Mouse (Mus musculus): Measurements from ENCODE around the gene Usp49. TPM values are rescaled to one million over a fixed set of nuclear protein-coding genes. Genes with fewer than 3 reads are reported as not detected.
"Not testable (repeated sequence)": the region's sequence is repeated elsewhere in the genome, so short reads cannot be mapped to it uniquely, and the experiment has no call there.

Usp49 gene
- polyA plus RNA-seq, 1 experiment from 2014 or later = 1.2 TPM

DNA sequence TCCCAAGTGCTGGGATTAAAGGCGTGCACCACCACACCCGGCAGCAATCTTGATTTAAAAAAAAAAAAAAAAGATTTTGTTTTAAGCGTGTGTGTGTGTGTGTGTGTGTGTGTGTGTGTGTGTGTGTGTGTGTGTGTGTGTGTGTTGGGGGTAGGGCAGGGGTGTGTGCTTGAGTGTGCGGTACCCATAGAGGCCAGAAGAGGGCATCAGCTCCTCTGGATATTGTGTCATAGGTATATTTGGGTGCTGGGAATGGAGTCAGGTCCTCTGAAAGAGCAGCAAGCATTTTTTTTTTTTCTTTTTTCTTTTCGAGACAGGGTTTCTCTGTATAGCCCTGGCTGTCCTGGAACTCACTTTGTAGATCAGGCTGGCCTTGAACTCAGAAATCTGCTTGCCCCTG lies 5.9 kb upstream of the Usp49 start:
- not testable (repeated sequence) for H3K9me3 ChIP-seq (ENCODE audit: low read length); H3K27ac ChIP-seq (ENCODE audit: low read depth); H3K27me3 ChIP-seq (ENCODE audit: insufficient read depth, low read length); H3K4me3 ChIP-seq (ENCODE audit: low read depth, low read length); DNase-seq; H3K9ac ChIP-seq (replicated peaks); ATAC-seq; H3K4me2 ChIP-seq (ENCODE audit: low read depth, low read length)
- TF ChIP-seq CTCF (IDR thresholded peaks at IDR 0.05; ENCODE audit: low read depth) = 0 out of 2 replicates have a peak, but pooled peaks have one; percentile 3
- peaks cover 11% of the 10 kb centered on the region for H3K4me1 ChIP-seq (ENCODE audit: insufficient read depth)
- 96% methylated on average over 4 of the region's 5 CpGs for WGBS (ENCODE audit: insufficient replicate concordance)
- H3K36me3 ChIP-seq (replicated peaks; ENCODE audit: insufficient read depth, low read length) = peaks cover 45% of the 10 kb centered on the region

DNA sequence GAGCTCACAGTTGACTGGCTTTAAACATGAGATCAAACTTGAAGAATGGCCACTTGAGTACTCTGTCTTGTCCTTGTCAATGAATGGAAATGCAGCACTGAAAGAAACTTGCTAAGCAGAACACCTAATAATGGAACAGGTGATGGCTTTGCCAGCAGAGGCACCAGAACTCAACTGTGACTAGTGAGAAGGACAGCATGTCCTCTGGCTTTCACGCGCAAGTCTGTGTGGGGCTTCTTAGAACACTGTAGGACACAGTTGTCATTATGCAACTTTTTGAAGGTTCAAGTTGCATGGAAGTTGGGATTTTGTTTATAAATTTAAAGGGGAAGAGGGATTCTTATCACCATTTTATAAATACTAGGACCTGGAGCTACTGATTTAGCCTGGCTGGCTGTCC lies 5.4 kb upstream of the Usp49 start:
- H3K27me3 ChIP-seq (ENCODE audit: insufficient read depth, low read length) = no peaks in the 10 kb centered on the region
- TF ChIP-seq CTCF (IDR thresholded peaks at IDR 0.05; ENCODE audit: low read depth) (no peak), EP300 (IDR thresholded peaks at IDR 0.05; ENCODE audit: low read depth) (no peak)
- DNase-seq (no peak), ATAC-seq (no peak)
- no peak overlapping the region for H3K4me2 ChIP-seq (ENCODE audit: low read depth, low read length)
- no peaks in the 10 kb centered on the region for H3K9me3 ChIP-seq (ENCODE audit: low read length)
- H3K36me3 ChIP-seq (replicated peaks; ENCODE audit: insufficient read depth, low read length) = peaks cover 40% of the 10 kb centered on the region
- H3K9ac ChIP-seq (replicated peaks) = no peak overlapping the region
- 94% methylated on average over 2 of the region's 2 CpGs for WGBS (ENCODE audit: insufficient replicate concordance)
- H3K4me3 ChIP-seq (ENCODE audit: low read depth, low read length) = no peak overlapping the region
- H3K4me1 ChIP-seq (ENCODE audit: insufficient read depth) = peaks cover 13% of the 10 kb centered on the region
- H3K27ac ChIP-seq (ENCODE audit: low read depth) = no peak overlapping the region

DNA sequence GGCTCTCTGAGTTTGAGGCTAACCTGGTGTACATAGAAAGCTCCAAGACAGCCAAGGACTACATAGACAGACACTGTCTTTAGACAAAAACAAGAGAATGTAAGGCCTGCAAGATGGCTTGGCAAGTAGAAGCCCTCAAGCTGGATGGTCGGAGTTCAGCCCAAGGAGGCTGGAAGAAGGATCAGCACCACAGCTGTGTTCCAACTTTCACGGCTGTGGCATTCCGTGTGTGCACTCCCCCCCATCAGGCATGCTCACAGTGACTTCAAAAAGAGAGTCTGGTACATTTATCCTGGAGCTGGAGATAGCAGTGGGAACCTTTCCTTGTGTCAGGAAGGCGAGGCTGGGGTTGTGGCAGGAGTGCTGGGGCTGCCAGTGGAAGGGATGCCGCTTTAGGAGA lies 4.5 kb upstream of the Usp49 start:
- Histone ChIP-seq H3K4me2 (ENCODE audit: low read depth, low read length) (no peak overlapping the region), H3K9ac (replicated peaks) (no peak overlapping the region), H3K4me1 (ENCODE audit: insufficient read depth) (peaks cover 22% of the 10 kb centered on the region), H3K4me3 (ENCODE audit: low read depth, low read length) (no peak overlapping the region), H3K36me3 (replicated peaks; ENCODE audit: insufficient read depth, low read length) (peaks cover 37% of the 10 kb centered on the region), H3K9me3 (ENCODE audit: low read length) (no peaks in the 10 kb centered on the region), H3K27ac (ENCODE audit: low read depth) (no peak overlapping the region), H3K27me3 (ENCODE audit: insufficient read depth, low read length) (no peaks in the 10 kb centered on the region)
- WGBS (ENCODE audit: insufficient replicate concordance) = 87% methylated on average over 5 of the region's 5 CpGs
- DNase-seq = no peak
- ATAC-seq = no peak
- no peak for TF ChIP-seq CTCF (IDR thresholded peaks at IDR 0.05; ENCODE audit: low read depth)
- no peak for TF ChIP-seq EP300 (IDR thresholded peaks at IDR 0.05; ENCODE audit: low read depth)

DNA sequence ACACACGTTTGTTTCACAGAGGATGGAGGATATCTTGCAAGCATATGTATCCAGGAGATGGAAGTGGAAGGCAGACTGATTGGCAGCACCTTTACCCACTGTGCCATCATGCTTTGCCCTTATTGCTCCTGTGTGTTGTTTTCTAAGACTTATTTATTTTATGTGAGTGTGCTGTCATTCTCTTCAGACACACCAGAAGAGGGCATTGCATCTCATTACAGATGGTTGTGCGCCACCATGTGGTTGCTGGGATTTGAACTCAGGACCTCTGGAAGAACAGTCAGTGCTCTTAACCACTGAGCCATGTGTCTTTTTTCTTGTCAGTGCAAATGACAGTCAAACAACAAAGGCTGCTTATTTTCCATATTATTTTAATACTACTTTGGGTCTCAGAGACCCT lies 2.7 kb upstream of the Usp49 start:
- 72% methylated on average over 2 of the region's 2 CpGs for WGBS (ENCODE audit: insufficient replicate concordance)
- Histone ChIP-seq H3K36me3 (replicated peaks; ENCODE audit: insufficient read depth, low read length) (peaks cover 30% of the 10 kb centered on the region), H3K4me1 (ENCODE audit: insufficient read depth) (peaks cover 23% of the 10 kb centered on the region), H3K9me3 (ENCODE audit: low read length) (no peaks in the 10 kb centered on the region), H3K27me3 (ENCODE audit: insufficient read depth, low read length) (no peaks in the 10 kb centered on the region), H3K27ac (ENCODE audit: low read depth) (peak overlapping the region; percentile 98), H3K4me3 (ENCODE audit: low read depth, low read length) (peak overlapping the region; percentile 95), H3K4me2 (ENCODE audit: low read depth, low read length) (peak overlapping the region; percentile 100), H3K9ac (replicated peaks) (no peak overlapping the region; the same call in 1 of the 2 replicates)
- TF ChIP-seq EP300 (IDR thresholded peaks at IDR 0.05; ENCODE audit: low read depth) (no peak), CTCF (IDR thresholded peaks at IDR 0.05; ENCODE audit: low read depth) (peak; percentile 62)
- ATAC-seq (no peak), DNase-seq (no peak)

DNA sequence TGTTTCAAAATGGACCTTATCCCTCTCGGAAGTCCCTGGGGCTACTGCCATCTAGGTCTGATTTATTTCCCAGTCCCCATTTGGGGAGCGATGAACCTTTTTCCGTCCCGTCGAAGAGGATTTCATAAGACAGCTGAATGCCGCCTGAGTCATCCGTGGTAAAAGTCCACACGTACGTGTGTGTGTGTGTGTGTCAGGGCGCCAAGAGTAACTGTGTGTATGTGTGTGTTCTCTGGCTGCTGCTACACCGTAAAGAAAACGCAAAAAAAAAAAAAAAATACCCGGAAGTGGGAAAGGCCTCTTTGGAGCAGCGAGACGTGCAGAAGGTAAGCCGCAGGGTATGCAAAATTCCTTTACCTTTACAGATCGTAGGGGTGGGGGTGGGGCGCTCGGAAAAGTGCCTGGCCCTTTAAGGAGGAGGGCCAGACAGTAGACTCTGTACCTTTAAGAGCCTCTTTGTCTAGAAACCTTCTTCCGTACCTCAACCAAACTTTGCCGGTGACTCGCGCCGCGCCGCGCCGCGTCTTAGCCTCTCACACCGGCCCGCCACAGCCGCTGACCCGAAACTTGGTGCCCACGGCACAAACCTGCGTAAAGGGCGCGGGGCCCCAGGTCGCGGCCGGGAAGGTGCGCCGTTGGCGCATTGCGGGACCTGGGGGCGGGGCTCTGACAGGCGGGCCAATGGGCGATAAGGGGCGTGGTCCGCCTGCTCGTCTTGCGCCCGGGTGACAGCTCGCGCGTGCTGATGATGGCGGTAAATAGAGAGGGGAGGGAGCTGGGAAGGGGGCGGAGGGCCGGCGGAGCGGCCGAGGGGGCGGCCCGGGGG lies 1.4 kb upstream of the Usp49 start:
- Histone ChIP-seq H3K27ac (ENCODE audit: low read depth) (peak overlapping the region; percentile 98), H3K4me3 (ENCODE audit: low read depth, low read length) (peak overlapping the region; percentile 95), H3K36me3 (replicated peaks; ENCODE audit: insufficient read depth, low read length) (peaks cover 17% of the 10 kb centered on the region), H3K9me3 (ENCODE audit: low read length) (no peaks in the 10 kb centered on the region), H3K4me2 (ENCODE audit: low read depth, low read length) (peak overlapping the region; percentile 100), H3K9ac (replicated peaks) (peak overlapping the region; percentile 88), H3K27me3 (ENCODE audit: insufficient read depth, low read length) (no peaks in the 10 kb centered on the region), H3K4me1 (ENCODE audit: insufficient read depth) (peaks cover 23% of the 10 kb centered on the region)
- DNase-seq (peak; percentile 98), ATAC-seq (peak; percentile 94)
- 2% methylated on average over 63 of the region's 63 CpGs for WGBS (ENCODE audit: insufficient replicate concordance)
- TF ChIP-seq EP300 (IDR thresholded peaks at IDR 0.05; ENCODE audit: low read depth) (0 out of 2 replicates have a peak, but pooled peaks have one; percentile 38), CTCF (IDR thresholded peaks at IDR 0.05; ENCODE audit: low read depth) (no peak; the same call in 1 of the 2 replicates)

DNA sequence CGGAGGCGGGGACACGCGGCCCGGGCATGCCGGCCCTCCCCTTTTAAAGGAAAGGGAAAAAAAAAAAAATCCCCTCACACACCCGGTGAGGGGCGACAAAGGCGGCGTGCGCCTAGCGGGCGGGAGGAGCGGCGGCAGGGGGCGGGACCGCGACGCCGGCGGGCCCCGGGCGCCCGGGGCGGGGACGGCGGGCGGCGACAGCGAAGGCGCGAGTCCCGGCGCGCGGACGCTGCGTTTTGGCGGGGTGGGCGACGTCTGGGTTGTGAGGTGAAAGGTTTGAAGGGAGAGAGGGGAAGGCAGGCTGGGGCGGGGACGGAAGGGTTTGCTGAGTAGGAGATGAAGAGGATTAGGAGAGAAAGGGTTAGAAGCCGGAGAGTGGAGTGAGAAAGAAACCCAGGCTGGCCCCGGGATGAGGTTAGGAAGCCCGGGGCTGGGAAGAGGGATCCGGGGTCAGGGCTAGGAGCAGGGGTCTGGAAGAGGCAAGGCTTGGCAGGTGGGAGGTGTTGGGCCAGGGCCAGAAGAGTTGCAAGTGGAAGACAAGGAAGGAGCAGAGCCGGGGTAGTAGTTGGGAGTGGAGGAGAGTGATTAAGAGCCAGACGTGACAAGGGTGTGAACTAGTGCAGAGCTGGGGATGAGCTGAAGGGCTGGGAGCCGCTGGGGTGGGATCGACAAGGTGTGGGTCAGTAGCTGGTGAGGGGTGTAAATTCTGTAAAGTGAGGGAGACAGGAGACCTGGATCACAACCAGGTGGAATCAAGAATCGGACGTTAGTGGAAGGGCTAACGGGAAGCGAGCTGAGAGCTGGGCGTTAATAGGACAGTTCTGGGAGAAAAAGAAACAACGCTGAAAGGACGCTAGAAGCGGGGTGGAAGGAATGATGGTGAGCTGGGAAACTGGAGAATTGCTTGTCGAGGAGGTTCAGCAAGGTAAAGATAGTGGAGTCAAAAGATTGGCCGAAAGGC lies 493 bp upstream of the Usp49 start:
- ATAC-seq = peak; percentile 66
- peak; percentile 77 for DNase-seq
- TF ChIP-seq EP300 (IDR thresholded peaks at IDR 0.05; ENCODE audit: low read depth) = no peak
- TF ChIP-seq CTCF (IDR thresholded peaks at IDR 0.05; ENCODE audit: low read depth) = no peak; the same call in 1 of the 2 replicates
- no peaks in the 10 kb centered on the region for H3K9me3 ChIP-seq (ENCODE audit: low read length)
- peak overlapping the region; percentile 98 for H3K27ac ChIP-seq (ENCODE audit: low read depth)
- peaks cover 23% of the 10 kb centered on the region for H3K4me1 ChIP-seq (ENCODE audit: insufficient read depth)
- H3K4me2 ChIP-seq (ENCODE audit: low read depth, low read length) = peak overlapping the region; percentile 100
- peak overlapping the region; percentile 88 for H3K9ac ChIP-seq (replicated peaks)
- no peaks in the 10 kb centered on the region for H3K27me3 ChIP-seq (ENCODE audit: insufficient read depth, low read length)
- WGBS (ENCODE audit: insufficient replicate concordance) = 3% methylated on average over 59 of the region's 61 CpGs
- peaks cover 12% of the 10 kb centered on the region for H3K36me3 ChIP-seq (replicated peaks; ENCODE audit: insufficient read depth, low read length)
- H3K4me3 ChIP-seq (ENCODE audit: low read depth, low read length) = peak overlapping the region; percentile 95

Measured in liver, postnatal 0 days (tissue).